Comparison of ENCODE assay signal across 8 mouse cellular contexts in the genomic region with DNA sequence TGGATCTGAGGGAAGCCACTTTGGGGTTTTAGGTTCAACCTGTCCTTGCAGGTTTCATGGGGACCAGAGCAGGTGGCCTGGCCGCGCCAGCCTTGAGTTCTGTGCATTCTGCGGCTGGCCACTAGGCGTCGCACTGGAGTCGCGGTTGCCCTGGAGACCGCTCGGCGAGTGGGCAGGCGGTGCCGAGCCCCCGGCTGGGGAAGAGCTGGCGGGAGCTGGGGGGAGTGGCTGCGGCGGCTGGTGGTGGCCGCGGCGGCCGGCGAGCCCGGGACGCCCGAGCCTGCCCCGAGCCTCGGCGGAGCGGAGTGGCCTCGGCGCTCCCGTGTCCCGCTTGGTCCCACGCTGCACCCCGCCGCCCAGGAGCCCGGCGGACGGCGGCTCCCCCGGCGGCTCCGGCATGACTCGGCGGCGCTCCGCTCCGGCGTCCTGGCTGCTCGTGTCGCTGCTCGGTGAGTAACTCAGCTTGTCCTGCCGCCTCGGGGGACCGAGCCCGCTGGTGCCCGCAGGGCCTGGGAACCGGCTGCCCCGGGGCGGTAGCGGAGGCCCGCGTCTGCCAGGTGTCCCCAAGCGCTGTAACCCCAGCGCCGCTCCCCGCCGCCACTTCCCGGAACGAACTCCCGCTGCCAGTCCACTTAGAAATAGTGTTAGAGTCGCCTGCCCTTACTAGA. TPM values are rescaled to one million over a fixed set of nuclear protein-coding genes. Genes with fewer than 3 reads are reported as not detected.
DNase-seq lines count a peak whose midpoint lies in the region; ATAC-seq and TF ChIP-seq lines count a peak whose summit lies in the region.

No protein-coding gene starts in this region.

- ATAC-seq in forebrain, postnatal 0 days = peak; percentile 97
- peak; percentile 70; the same call in 1 of the 2 replicates for ATAC-seq in neutrophil, adult 5-6 weeks (ENCODE audit: extremely low read depth, insufficient number of reproducible peaks, low FRiP score, poor library complexity, severe bottlenecking)

- intact Hi-C loops in heart, postnatal 36 days (cut with DNase I) = loop anchor here (1.0 kb wide), 1 partner anchor 151 kb away; no protein-coding TSS in a partner anchor

- H3K27ac ChIP-seq in forebrain, postnatal 0 days (ENCODE audit: low read depth, low read length) = peak overlapping the region; percentile 66

- peak; percentile 51 for TF ChIP-seq CTCF in E14TG2a.4 (conservative IDR thresholded peaks at IDR 0.05; ENCODE audit: low read length)
- peak; percentile 98 for TF ChIP-seq CTCF in forebrain, postnatal 0 days (IDR thresholded peaks at IDR 0.05; ENCODE audit: low read depth)
- peak; percentile 84 for TF ChIP-seq CTCF in lung, adult 2 months (IDR thresholded peaks at IDR 0.05; ENCODE audit: insufficient read depth, low read length)

- no peak for TF ChIP-seq POLR2A in lung, adult 2 months (IDR thresholded peaks at IDR 0.05; ENCODE audit: borderline replicate concordance, extremely low read depth, low read depth, low read length)

- H3K4me2 ChIP-seq in forebrain, postnatal 0 days (ENCODE audit: low read depth) = peak overlapping the region; percentile 89

- WGBS in forebrain, postnatal 0 days = 5% methylated on average over 58 of the region's 71 CpGs
- 1% methylated on average over 71 of the region's 71 CpGs for WGBS in lung, adult 2 months

- H3K4me3 ChIP-seq in E14TG2a.4 (replicated peaks; ENCODE audit: low read length) = peak overlapping the region; percentile 93
- peak overlapping the region; percentile 76 for H3K4me3 ChIP-seq in forebrain, postnatal 0 days (ENCODE audit: low read depth, low read length)
- peak overlapping the region; percentile 51 for H3K4me3 ChIP-seq in lung, adult 2 months (replicated peaks; ENCODE audit: extremely low read depth, low read depth, low read length)

- peaks cover 60% of the 10 kb centered on the region for H3K27me3 ChIP-seq in E14TG2a.4 (ENCODE audit: insufficient read depth, low read length)
- H3K27me3 ChIP-seq in forebrain, postnatal 0 days (ENCODE audit: insufficient read depth, low read length) = no peaks in the 10 kb centered on the region; the same call in 1 of the 2 replicates

- peak overlapping the region; percentile 64 for H3K9ac ChIP-seq in forebrain, postnatal 0 days

- DNase-seq in cerebellum, adult 11-12 months = peak; percentile 76
- peak; percentile 91 for DNase-seq in forebrain, postnatal 0 days
- DNase-seq in heart, postnatal 36 days = peak; percentile 92 to 93
- DNase-seq in layer of hippocampus, adult 18-20 months (ENCODE audit: low spot score in 2 of 2) = peak; percentile 84 to 94
- peak; percentile 92 for DNase-seq in lung, adult 2 months
- peak; percentile 58 to 64 for DNase-seq in thymus, adult 18-20 months

- no peaks in the 10 kb centered on the region for H3K36me3 ChIP-seq in E14TG2a.4 (ENCODE audit: insufficient read depth, low read length)
- no peaks in the 10 kb centered on the region for H3K36me3 ChIP-seq in forebrain, postnatal 0 days (ENCODE audit: insufficient read depth)

- no peaks in the 10 kb centered on the region for H3K9me3 ChIP-seq in E14TG2a.4 (ENCODE audit: low read length)
- H3K9me3 ChIP-seq in forebrain, postnatal 0 days (ENCODE audit: low read length) = no peaks in the 10 kb centered on the region

- H3K4me1 ChIP-seq in E14TG2a.4 (replicated peaks; ENCODE audit: low read depth, low read length) = peaks cover 5% of the 10 kb centered on the region
- no peaks in the 10 kb centered on the region; the same call in 1 of the 2 replicates for H3K4me1 ChIP-seq in forebrain, postnatal 0 days (ENCODE audit: insufficient read depth)
- no peaks in the 10 kb centered on the region for H3K4me1 ChIP-seq in lung, adult 2 months (ENCODE audit: control insufficient read depth, insufficient read depth, low read length)

RNA-seq across cellular contexts. Expression of a gene that starts 9.8 kb away (rescaled TPM):
- total RNA-seq in forebrain, postnatal 0 days (2014; rRNA removed) = 10.8 and 12.2 TPM in 2 replicates
- 1.8 and 2.6 TPM in 2 replicates for polyA plus RNA-seq in forebrain, postnatal 0 days (2015; fragmentation: Nextera tagmentation; extraction: Ambion mirVana)
- under 1 TPM; 0.33 to 0.60 TPM for total RNA-seq in heart, postnatal 36 days (2021)
- 10 to 100 TPM; 46.6 to 47.2 TPM for total RNA-seq in layer of hippocampus, adult 18-20 months (2021)
- 0.75 and 1.3 TPM in 2 replicates for polyA plus RNA-seq in lung, adult 2 months (2012; rRNA removed)
- total RNA-seq in neutrophil, adult 5-6 weeks (2017) = not detected in 2 replicates

Comparison
In these comparisons a context has a peak if more than half of its experiments do, and no peak if none do; other contexts are left out.
1. Peak in every context shown above with its lines: DNase-seq, ATAC-seq, H3K4me3 ChIP-seq and H3K27ac ChIP-seq.